Mouse (Mus musculus): ENCODE data around the gene Pfkp. TPM values are rescaled to one million over a fixed set of nuclear protein-coding genes. Genes with fewer than 3 reads are reported as not detected.

The Pfkp gene
- total RNA-seq, 1 experiment from 2014 or later, result 50.8 TPM

- no peak for DNase-seq
These were observed 34.7 kb downstream of the Pfkp start for GRCm38 (mm10) chr13:6613690-6614445.

GRCm38 (mm10) chr13:6602786-6603409 is 45.7 kb downstream of the Pfkp start:
- DNase-seq, result no peak

- no peak for DNase-seq
These were observed 46.9 kb downstream of the Pfkp start for GRCm38 (mm10) chr13:6601676-6602075.

- peak; percentile 27 for DNase-seq
These were observed 48.0 kb downstream of the Pfkp start for GRCm38 (mm10) chr13:6600626-6601025.

GRCm38 (mm10) chr13:6597801-6598200 is 50.8 kb downstream of the Pfkp start:
- DNase-seq, result no peak

GRCm38 (mm10) chr13:6595403-6595802 is 53.2 kb downstream of the Pfkp start:
- no peak for DNase-seq

- no peak for DNase-seq
These were observed 57.7 kb downstream of the Pfkp start for GRCm38 (mm10) chr13:6590846-6591245.

GRCm38 (mm10) chr13:6586009-6586408 is 62.6 kb downstream of the Pfkp start:
- no peak for DNase-seq

- no peak for DNase-seq
These were observed 65.0 kb downstream of the Pfkp start for GRCm38 (mm10) chr13:6583499-6584125.

- peak; percentile 32 for DNase-seq
These were observed 72.6 kb downstream of the Pfkp start for GRCm38 (mm10) chr13:6575920-6576509.

- no peak for DNase-seq
These were observed 83.0 kb downstream of the Pfkp start for GRCm38 (mm10) chr13:6565571-6565970.

- DNase-seq, result no peak
These were observed 86.2 kb downstream of the Pfkp start for GRCm38 (mm10) chr13:6562409-6562808.

GRCm38 (mm10) chr13:6557771-6558170 is 90.8 kb downstream of the Pfkp start:
- DNase-seq, result no peak

- no peak for DNase-seq
These were observed 92.9 kb downstream of the Pfkp start for GRCm38 (mm10) chr13:6555656-6556055.

GRCm38 (mm10) chr13:6553708-6554107 is 94.9 kb downstream of the Pfkp start:
- no peak for DNase-seq

GRCm38 (mm10) chr13:6535287-6535932 is 113.2 kb downstream of the Pfkp start:
- no peak for DNase-seq

GRCm38 (mm10) chr13:6532683-6533082 is 115.9 kb downstream of the Pfkp start:
- DNase-seq, result peak; percentile 49

Other genes with a start within 250 kb of the Pfkp start
- gene Pitrm1, start 100.6 kb downstream of the Pfkp start, total RNA-seq (2021), result 146 and 149 TPM in 2 replicates

Measured in adrenal gland, postnatal 14 days (tissue).